Mouse (Mus musculus) liver, embryonic 12.5 days (tissue): ENCODE data around the gene Tpk1. TPM values are rescaled to one million over a fixed set of nuclear protein-coding genes. Genes with fewer than 3 reads are reported as not detected.

Experiments
- ATAC-seq: fragments of 200-750 bp; cut with Nextera tagmentation; 2 replicates; pipeline ENCODE4 v1.8.0; 2017; ENCODE audit warnings: moderate number of reproducible peaks, mild to moderate bottlenecking, moderate library complexity
- H3K27ac ChIP-seq: fragments of 300-500 bp; sonication (generic); 2 replicates; pipeline ENCODE4 v1.5.1; 2016; ENCODE audit warnings: mild to moderate bottlenecking
- H3K27me3 ChIP-seq: fragments of 300-500 bp; sonication (generic); replicated peaks from 2 replicates; pipeline ENCODE4 v1.6.1; 2016; ENCODE audit warnings: mild to moderate bottlenecking, moderate library complexity
- H3K36me3 ChIP-seq: fragments of 300-500 bp; sonication (generic); 2 replicates; pipeline ENCODE4 v1.6.1; 2016; ENCODE audit warnings: mild to moderate bottlenecking, moderate library complexity
- H3K4me1 ChIP-seq: fragments of 300-500 bp; sonication (generic); 2 replicates; pipeline ENCODE4 v1.6.1; 2016
- H3K4me2 ChIP-seq: fragments of 300-500 bp; sonication (generic); 2 replicates; pipeline ENCODE4 v1.6.1; 2016; ENCODE audit warnings: mild to moderate bottlenecking, moderate library complexity
- H3K4me3 ChIP-seq: fragments of 300-500 bp; sonication (generic); 2 replicates; pipeline ENCODE4 v1.5.1; 2016; ENCODE audit warnings: mild to moderate bottlenecking, moderate library complexity
- H3K9ac ChIP-seq: fragments of 300-500 bp; sonication (generic); 2 replicates; pipeline ENCODE4 v1.6.1; 2016; ENCODE audit warnings: mild to moderate bottlenecking, moderate library complexity
- H3K9me3 ChIP-seq: fragments of 300-500 bp; sonication (generic); replicated peaks from 2 replicates; pipeline ENCODE4 v1.6.1; 2016; ENCODE audit warnings: mild to moderate bottlenecking, moderate library complexity
- WGBS: fragments of 180-500 bp; shearing (Covaris S2); methylation state at CpG from one replicate; pipeline ENCODE4 v1.1.7; 2016; ENCODE audit not compliant: insufficient replicate concordance; 5-methylcytosine and 5-hydroxymethylcytosine counted together
- polyA plus RNA-seq: library from polyadenylated mRNA; unstranded; fragments of >200 nt; fragmentation: Nextera tagmentation; extraction: Ambion mirVana; gene quantifications from 2 replicates; pipeline ENCODE4 v1.2.1, GENCODE M21; 2016

Gene Tpk1
- polyA plus RNA-seq, 1 experiment from 2014 or later: 8.0 TPM

DNA sequence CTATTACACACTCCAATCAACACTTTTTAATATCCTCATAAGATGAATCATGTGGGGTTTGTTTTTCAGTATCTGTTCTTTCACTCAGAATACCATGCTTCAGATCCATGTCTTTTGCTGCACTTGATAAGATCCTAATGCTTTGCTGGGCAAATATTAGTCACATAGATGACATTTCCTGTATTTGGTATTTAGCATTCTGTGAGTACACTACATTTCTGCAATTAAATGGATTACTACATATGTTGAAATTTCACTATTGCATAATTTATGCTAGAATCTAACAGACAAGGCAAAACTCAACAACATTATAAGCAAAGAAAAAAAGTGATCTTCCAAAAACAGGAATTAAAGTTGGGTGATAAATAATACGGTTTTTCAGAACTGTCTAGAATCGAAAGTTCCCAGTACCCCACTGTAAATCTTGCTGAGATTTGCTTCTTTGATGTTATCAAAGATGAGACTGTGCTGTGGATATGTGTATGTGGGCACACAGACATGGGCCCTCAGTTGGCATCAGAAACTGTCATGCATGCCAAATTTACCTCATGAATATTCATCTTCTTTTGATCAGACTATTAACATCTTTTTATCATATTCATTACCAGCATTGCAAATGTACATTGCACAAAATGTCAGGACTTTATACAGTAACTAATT is 203.8 kb downstream of the Tpk1 start:
- Histone ChIP-seq H3K4me2 (no peak overlapping the region), H3K36me3 (no peaks in the 10 kb centered on the region), H3K4me1 (no peaks in the 10 kb centered on the region), H3K27me3 (no peaks in the 10 kb centered on the region), H3K9ac (no peak overlapping the region), H3K9me3 (no peaks in the 10 kb centered on the region), H3K4me3 (no peak overlapping the region), H3K27ac (no peak overlapping the region)
- no peak for ATAC-seq
- WGBS: 62% methylated on average over 2 of the region's 2 CpGs

DNA sequence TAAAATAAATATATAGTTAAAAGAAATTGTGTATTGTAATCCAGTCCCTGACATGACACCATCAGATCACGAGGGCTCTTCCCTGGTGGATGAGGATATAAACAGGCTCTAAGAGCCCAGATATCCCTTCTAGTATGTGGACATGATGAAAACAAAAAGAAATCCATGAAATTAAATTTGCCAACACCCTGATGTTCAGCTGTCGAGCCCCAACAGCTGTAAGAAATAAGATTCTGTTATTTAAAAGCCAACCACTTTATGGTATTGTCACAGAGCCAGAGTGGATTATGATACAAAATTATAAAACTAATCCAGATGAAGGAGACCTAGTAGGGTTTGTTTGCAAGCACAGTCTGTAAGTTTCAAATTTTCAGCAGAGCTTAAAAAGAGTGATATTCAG is 207.0 kb downstream of the Tpk1 start:
- H3K4me2 ChIP-seq: no peak overlapping the region
- no peaks in the 10 kb centered on the region for H3K9me3 ChIP-seq
- no peaks in the 10 kb centered on the region for H3K36me3 ChIP-seq
- H3K27me3 ChIP-seq: no peaks in the 10 kb centered on the region
- H3K4me1 ChIP-seq: no peaks in the 10 kb centered on the region
- H3K9ac ChIP-seq: no peak overlapping the region
- H3K4me3 ChIP-seq: no peak overlapping the region
- ATAC-seq: no peak
- no peak overlapping the region for H3K27ac ChIP-seq
- WGBS: 74% methylated on average over 2 of the region's 2 CpGs

DNA sequence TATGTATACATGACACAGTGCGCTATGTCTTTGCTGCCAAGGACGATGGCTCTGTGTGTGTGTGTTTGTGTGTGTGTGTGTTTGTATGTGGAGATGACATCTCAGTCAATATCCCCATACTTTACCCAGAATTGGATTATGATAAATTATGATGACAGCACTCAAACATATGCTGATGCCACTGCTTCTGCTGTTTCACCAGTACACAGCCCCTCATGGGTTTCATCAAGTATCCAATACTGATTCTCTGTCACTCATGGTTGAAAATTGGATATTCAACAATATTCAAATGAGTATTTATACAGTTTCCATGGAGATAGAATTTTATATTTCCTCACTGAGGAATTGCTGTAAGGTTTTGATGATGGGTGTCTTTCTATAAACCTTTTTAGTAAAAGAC is 208.1 kb downstream of the Tpk1 start:
- H3K4me1 ChIP-seq: no peaks in the 10 kb centered on the region
- H3K9me3 ChIP-seq: no peaks in the 10 kb centered on the region
- no peak overlapping the region for H3K4me3 ChIP-seq
- no peaks in the 10 kb centered on the region for H3K36me3 ChIP-seq
- ATAC-seq: no peak
- no peak overlapping the region for H3K9ac ChIP-seq
- 77% methylated on average over 2 of the region's 2 CpGs for WGBS
- no peak overlapping the region for H3K4me2 ChIP-seq
- no peaks in the 10 kb centered on the region for H3K27me3 ChIP-seq
- no peak overlapping the region for H3K27ac ChIP-seq

DNA sequence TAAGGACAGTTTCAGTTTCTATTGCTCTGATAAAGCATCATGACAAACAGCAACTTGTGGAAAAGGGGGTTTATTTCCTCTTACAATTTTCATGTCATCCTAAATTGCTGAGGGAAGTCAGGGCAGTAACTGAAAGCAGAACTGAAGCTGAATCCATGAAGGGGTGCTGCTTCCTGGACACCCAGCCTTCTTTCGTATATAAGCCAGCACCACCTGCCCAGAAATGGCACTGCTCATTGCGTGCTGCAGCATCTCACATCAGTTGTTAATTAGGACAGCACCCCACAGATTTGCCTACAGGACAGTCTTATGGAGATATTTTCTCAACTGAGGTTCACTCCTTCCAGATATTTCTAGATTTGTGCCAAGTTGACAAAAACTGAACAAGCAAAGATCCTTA is 216.6 kb downstream of the Tpk1 start:
- H3K4me2 ChIP-seq: no peak overlapping the region
- H3K4me3 ChIP-seq: no peak overlapping the region
- no peaks in the 10 kb centered on the region for H3K36me3 ChIP-seq
- H3K9ac ChIP-seq: no peak overlapping the region
- no peak for ATAC-seq
- H3K27ac ChIP-seq: no peak overlapping the region
- no peaks in the 10 kb centered on the region for H3K9me3 ChIP-seq
- H3K27me3 ChIP-seq: no peaks in the 10 kb centered on the region
- 59% methylated on average over 2 of the region's 2 CpGs for whole genome bisulfite sequencing
- no peaks in the 10 kb centered on the region for H3K4me1 ChIP-seq

DNA sequence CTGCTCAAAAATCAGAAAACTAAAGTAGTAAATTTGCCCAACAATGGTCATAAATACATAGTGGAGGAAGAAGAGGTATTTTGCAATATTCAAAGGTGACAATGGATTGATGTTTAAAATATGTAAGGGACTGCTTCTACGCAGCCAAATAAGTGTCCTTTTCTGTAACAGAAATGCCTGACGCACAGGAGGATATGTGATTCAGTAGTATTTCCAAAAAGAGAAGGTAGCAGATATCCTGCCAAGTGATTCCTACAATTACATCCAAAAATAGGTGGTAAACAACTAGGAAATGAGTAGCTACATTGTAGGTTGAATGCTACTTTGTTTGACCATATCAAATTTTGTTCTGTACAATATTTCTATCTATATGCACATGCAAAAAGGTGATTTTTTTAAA is 220.2 kb downstream of the Tpk1 start:
- Histone ChIP-seq H3K4me3 (no peak overlapping the region), H3K27me3 (no peaks in the 10 kb centered on the region), H3K4me1 (no peaks in the 10 kb centered on the region), H3K27ac (no peak overlapping the region), H3K9ac (no peak overlapping the region), H3K36me3 (no peaks in the 10 kb centered on the region), H3K9me3 (no peaks in the 10 kb centered on the region), H3K4me2 (no peak overlapping the region)
- WGBS: 82% methylated on average over 2 of the region's 2 CpGs
- no peak for ATAC-seq

DNA sequence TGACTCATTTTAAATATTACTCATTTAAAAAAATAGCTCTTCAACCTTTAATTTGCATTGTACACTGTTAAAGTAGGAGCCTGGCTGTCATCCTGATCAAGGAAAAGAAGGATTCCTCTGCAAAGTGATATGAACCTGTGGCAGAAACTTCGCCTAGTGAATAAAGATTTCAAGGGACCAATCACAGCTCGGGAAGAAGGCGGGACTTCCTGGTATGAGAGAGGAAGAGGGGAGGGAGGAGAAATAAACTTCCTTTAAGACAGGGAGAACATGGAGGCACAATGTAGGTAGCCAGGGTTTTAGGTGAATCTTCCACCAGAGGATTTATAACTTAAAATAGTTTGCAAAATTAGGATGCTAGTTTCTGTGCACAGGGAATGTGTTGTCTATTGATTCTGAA is 223.9 kb downstream of the Tpk1 start:
- H3K9me3 ChIP-seq: no peaks in the 10 kb centered on the region

DNA sequence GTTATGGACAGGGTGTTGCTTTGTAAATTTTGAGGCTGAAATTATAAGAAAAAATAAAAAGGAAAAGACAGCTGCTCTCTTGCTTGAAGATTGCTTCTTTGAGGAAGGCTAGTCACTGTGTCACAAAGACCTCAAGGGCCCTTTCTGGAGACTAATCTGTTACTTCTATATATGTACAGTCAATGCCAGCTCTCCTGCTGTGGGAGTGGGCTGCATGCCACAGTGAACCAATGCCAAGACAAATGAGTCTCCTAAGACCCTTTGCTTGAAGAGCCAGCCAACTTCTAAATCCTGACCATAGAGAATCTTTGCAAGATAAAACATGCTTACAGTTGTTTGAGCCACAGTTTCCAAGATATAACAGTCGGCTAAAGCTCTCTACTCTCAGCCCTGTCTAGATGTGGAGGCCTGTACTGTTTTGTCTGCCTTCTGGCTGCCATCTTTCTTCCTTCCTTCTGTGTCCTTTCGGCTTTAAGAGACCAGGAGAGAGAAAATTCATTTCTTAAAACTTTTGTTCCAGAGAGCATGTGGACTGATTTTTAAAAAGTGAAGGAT is 230.0 kb downstream of the Tpk1 start:
- no peak for ATAC-seq
- no peak overlapping the region for H3K9ac ChIP-seq
- no peak overlapping the region for H3K4me2 ChIP-seq
- no peaks in the 10 kb centered on the region for H3K36me3 ChIP-seq
- no peaks in the 10 kb centered on the region for H3K9me3 ChIP-seq
- H3K4me3 ChIP-seq: no peak overlapping the region
- WGBS: 65% methylated on average over 2 of the region's 2 CpGs
- H3K4me1 ChIP-seq: no peaks in the 10 kb centered on the region
- H3K27me3 ChIP-seq: no peaks in the 10 kb centered on the region
- H3K27ac ChIP-seq: no peak overlapping the region

More for the DNA sequence above, 223.9 kb downstream of the Tpk1 start:
- no peak for ATAC-seq
- Histone ChIP-seq H3K9ac (no peak overlapping the region), H3K4me3 (no peak overlapping the region), H3K4me1 (no peaks in the 10 kb centered on the region), H3K27ac (no peak overlapping the region), H3K27me3 (no peaks in the 10 kb centered on the region), H3K4me2 (no peak overlapping the region), H3K36me3 (no peaks in the 10 kb centered on the region)
- 56% methylated on average over 3 of the region's 3 CpGs for WGBS

DNA sequence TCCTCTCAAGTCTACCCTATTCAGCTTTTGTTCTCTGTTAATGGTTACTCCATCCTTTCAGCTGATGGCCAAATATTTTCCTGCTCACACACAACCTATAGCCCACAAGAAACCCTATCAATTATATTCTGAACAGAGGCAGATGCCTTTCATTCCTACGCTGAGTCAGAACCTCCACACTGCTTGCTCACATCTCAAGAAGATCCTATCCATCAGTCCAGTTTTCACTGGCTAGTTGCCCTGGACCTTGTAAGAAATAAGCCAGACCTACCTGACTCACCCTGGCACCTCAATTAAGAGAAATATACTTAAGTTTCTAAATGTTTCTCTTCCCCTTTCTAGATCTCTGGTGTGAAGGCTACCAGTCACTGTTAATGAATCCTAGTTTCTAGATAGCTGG is 231.7 kb downstream of the Tpk1 start:
- H3K4me1 ChIP-seq: no peaks in the 10 kb centered on the region
- H3K4me2 ChIP-seq: no peak overlapping the region
- no peaks in the 10 kb centered on the region for H3K36me3 ChIP-seq
- WGBS: 63% methylated on average over 1 of the region's 1 CpGs
- H3K27ac ChIP-seq: no peak overlapping the region
- no peaks in the 10 kb centered on the region for H3K27me3 ChIP-seq
- no peak overlapping the region for H3K4me3 ChIP-seq
- no peaks in the 10 kb centered on the region for H3K9me3 ChIP-seq
- ATAC-seq: no peak
- no peak overlapping the region for H3K9ac ChIP-seq

DNA sequence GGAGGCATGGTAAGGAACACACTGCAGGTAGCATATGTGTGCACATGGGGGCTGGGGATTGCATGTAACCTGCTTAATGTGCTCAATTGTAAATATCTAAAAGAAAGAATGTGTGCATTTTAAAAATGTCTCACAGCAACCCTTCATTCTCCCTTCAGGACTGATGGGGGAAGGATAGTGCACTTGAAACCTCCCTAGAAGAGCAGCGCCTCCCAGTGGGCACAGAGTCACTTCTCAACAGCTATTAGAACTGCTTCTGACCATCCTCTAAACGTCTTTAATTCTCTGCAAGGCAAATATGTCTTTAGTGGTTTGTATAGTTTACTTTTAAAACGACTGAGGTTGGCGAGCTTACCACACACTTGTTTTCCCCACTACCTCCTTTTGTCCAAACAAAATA is 241.1 kb downstream of the Tpk1 start:
- no peaks in the 10 kb centered on the region for H3K27me3 ChIP-seq
- no peak overlapping the region for H3K9ac ChIP-seq
- H3K9me3 ChIP-seq: no peaks in the 10 kb centered on the region
- H3K27ac ChIP-seq: no peak overlapping the region
- H3K36me3 ChIP-seq: no peaks in the 10 kb centered on the region
- H3K4me2 ChIP-seq: no peak overlapping the region
- no peaks in the 10 kb centered on the region for H3K4me1 ChIP-seq
- WGBS: 30% methylated on average over 4 of the region's 4 CpGs
- no peak for ATAC-seq
- no peak overlapping the region for H3K4me3 ChIP-seq

DNA sequence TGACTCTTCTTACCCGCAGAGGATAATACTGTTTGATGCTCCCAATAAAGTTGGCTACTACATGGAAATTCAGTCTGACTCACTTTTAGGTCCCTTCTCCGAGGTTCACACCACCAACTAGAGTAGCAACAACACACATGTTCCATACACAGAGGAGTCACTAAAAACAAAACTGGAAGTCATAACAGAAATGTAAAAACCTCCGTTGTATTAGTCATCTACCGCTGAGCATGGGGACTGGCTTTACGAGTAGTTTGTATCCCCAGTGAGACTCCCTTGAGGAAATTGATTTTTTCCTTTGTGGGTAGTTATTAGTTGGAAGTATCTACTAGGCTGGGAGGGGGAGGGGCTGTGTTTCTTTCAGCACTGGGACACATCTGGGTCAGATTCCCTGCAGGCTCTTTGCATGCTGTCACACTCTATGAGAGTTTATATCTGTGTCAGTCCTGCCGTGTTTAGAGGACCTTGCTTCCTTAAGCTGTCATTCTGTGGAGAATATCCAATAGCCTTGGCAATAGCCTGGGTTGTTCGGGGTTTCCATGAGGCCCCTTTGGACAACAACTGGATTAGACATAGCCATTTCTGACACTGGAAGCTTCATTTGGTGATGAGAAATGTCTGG is 245.6 kb downstream of the Tpk1 start:
- H3K4me3 ChIP-seq: no peak overlapping the region
- no peaks in the 10 kb centered on the region for H3K9me3 ChIP-seq
- no peak overlapping the region for H3K4me2 ChIP-seq
- H3K27me3 ChIP-seq: no peaks in the 10 kb centered on the region
- no peaks in the 10 kb centered on the region for H3K36me3 ChIP-seq
- 73% methylated on average over 7 of the region's 7 CpGs for WGBS
- no peak overlapping the region for H3K27ac ChIP-seq
- ATAC-seq: no peak
- no peaks in the 10 kb centered on the region for H3K4me1 ChIP-seq
- no peak overlapping the region for H3K9ac ChIP-seq

DNA sequence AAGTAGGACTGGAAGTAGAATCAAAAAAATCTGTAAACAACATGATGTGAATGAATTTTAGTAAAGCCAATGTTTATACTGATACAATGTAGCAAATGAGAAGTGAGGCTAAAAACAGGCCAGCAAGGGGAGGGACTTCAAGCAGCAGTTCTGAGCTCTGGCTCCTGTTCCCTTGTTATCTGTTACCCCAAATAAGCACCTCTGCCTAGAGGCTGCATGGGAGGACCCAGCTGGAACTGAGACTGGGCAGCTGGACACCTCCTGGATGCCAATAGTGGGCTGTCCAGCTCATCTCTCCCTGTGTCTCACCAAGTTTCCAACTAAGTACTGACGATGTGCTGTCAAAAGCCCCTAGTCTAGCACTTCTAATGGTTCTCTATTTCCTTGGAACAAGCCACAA is 257.1 kb downstream of the Tpk1 start:
- 40% methylated on average over 1 of the region's 1 CpGs for WGBS
- H3K36me3 ChIP-seq: no peaks in the 10 kb centered on the region
- no peak overlapping the region for H3K4me3 ChIP-seq
- ATAC-seq: no peak
- H3K4me2 ChIP-seq: no peak overlapping the region
- no peak overlapping the region for H3K9ac ChIP-seq
- no peaks in the 10 kb centered on the region for H3K4me1 ChIP-seq
- H3K27ac ChIP-seq: no peak overlapping the region
- no peaks in the 10 kb centered on the region for H3K27me3 ChIP-seq
- no peaks in the 10 kb centered on the region for H3K9me3 ChIP-seq

DNA sequence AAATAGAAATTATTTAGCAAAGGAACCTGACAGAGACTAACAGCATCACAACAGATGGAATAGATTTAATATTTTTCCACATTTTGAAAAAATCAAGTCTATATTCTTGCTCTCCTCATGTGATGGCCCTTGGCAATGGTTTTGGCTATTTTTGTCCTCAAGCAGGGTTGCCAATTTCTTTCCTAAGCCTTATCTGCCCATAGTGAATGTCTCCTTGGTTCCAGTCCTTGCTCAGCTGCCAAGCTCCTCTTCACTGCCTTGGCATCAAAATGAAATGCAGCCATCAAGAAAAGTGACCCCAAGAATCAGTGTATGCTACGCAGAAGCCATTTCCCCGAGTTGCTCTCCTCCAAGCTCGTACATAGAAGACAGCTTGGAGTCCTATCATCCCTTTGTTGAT is 263.0 kb downstream of the Tpk1 start:
- Histone ChIP-seq H3K9me3 (no peaks in the 10 kb centered on the region), H3K27ac (no peak overlapping the region), H3K36me3 (no peaks in the 10 kb centered on the region), H3K27me3 (no peaks in the 10 kb centered on the region), H3K4me2 (no peak overlapping the region), H3K4me1 (no peaks in the 10 kb centered on the region), H3K9ac (no peak overlapping the region), H3K4me3 (no peak overlapping the region)
- no peak for ATAC-seq
- WGBS: 69% methylated on average over 3 of the region's 3 CpGs
